Mouse (Mus musculus) G1E (cell line): ENCODE results near the gene Nde1.

Source experiments
- CTCF ChIP-seq: IDR thresholded peaks from 2 replicates; pipeline ENCODE4 v1.5.1; 2012; ENCODE audit warnings: low read depth, low read length, inconsistent platforms, mixed read lengths
- GATA1 ChIP-seq: IDR thresholded peaks from 2 replicates; pipeline ENCODE4 v1.6.1; 2012; ENCODE audit warnings: borderline replicate concordance, low read length, inconsistent platforms, mixed read lengths
- POLR2AphosphoS5 ChIP-seq: IDR thresholded peaks from 2 replicates; pipeline ENCODE4 v1.6.1; 2012; ENCODE audit warnings: low read depth, low read length, inconsistent platforms; ENCODE audit not compliant: insufficient replicate concordance
- TAL1 ChIP-seq: conservative IDR thresholded peaks from 2 replicates; pipeline ENCODE4 v1.6.1; 2012; ENCODE audit warnings: low read depth, low read length, inconsistent platforms, mixed read lengths

- no peak for TF ChIP-seq CTCF
- TF ChIP-seq GATA1, result no peak
- TF ChIP-seq TAL1, result no peak
- TF ChIP-seq POLR2AphosphoS5, result no peak
These were observed 38.4 kb upstream of the Nde1 start for GRCm38 (mm10) chr16:14124709-14125108.
